Mouse (Mus musculus) G1E (cell line): ENCODE measurements around the gene Sgca.
A peak's percentile ranks its signal among the peaks of the same experiment; 100 is the strongest.

Experiments used
- CTCF ChIP-seq: IDR thresholded peaks from 2 replicates; pipeline ENCODE4 v1.5.1; 2012; ENCODE audit warnings: low read depth, low read length, inconsistent platforms, mixed read lengths
- GATA1 ChIP-seq: IDR thresholded peaks from 2 replicates; pipeline ENCODE4 v1.6.1; 2012; ENCODE audit warnings: borderline replicate concordance, low read length, inconsistent platforms, mixed read lengths
- POLR2AphosphoS5 ChIP-seq: IDR thresholded peaks from 2 replicates; pipeline ENCODE4 v1.6.1; 2012; ENCODE audit warnings: low read depth, low read length, inconsistent platforms; ENCODE audit not compliant: insufficient replicate concordance
- TAL1 ChIP-seq: conservative IDR thresholded peaks from 2 replicates; pipeline ENCODE4 v1.6.1; 2012; ENCODE audit warnings: low read depth, low read length, inconsistent platforms, mixed read lengths

DNA sequence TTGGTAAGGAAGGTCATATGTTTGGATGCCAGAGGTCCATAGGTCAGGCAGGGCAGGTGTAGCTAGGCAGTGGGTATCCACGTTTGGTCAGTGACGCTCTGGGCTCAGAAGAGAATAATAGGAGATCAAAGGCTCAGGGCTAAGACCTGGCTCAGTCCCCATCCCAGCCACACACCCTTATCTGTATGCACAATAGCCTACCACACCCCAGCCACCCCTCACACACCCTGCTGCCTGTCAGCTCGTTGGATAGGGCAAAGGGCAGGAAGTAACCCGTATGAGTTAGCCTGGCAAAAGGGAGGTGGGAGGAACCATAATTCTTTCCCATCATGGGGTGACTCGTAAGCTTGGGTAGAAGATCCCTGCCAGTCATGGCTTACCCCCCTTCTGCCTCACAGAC, 21.5 kb upstream of the Sgca start:
- TF ChIP-seq TAL1 (peak; percentile 58), GATA1 (no peak), CTCF (no peak), POLR2AphosphoS5 (no peak)
